Mouse (Mus musculus) testis, postnatal 10 days (tissue): ENCODE measurements around the gene Gm17949.
A peak's percentile ranks its signal among the peaks of the same experiment; 100 is the strongest.

ENCODE experiments used
- DNase-seq: peaks from one replicate; pipeline ENCODE4 v3.0.0; 2021; ENCODE audit warnings: low spot score

Gene Gm17949

DNA sequence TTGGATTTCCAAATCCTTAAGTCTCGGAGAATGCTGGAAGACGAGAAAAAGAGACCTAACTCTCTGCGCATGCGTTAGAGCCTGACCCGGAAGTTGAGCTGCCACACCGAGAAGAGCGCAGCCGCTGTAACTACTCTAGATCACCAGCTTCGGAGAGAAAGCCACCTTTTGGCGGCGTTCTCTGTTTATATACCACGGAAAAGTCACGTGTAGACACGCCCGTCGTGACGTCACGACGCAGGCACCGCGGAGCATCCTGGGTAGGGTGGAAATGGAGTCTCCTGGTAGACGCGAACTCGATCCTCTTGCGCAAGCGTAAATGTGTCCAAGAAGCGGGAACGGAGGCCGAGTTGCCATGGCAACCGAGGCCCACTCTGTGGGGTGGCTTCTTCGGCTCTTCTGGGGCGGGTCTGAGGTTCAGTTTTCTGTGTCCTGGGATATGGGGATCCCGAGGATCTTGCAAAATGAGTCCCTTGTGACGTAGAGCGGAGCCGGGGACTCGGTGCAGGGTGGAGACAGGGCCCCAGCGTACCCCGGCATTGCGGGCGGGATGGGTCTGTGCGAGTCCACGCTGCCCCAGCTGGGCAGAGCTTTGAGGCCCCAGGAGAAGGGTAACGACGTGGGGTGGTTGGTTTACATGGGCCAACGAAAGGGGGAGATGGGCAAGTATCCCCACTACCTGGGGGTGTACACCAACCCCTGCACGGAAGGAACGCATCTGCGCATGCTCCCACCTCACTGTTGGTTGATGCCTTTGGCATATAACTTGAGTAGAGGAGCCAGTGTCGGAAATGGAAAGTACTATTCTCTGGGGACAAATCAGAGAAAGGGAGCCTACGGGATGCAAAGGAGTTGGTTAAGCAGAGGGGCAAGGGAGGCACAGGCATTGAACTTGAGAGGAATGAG, at the start of gene Gm17949, which contains the start of gene Gtf2f1:
Gm17949 (plus strand) TSS at position 234 of the 906 bp plus-strand sequence.
Gtf2f1 (minus strand) TSS at position 53 of the 906 bp plus-strand sequence.
- peak; percentile 95 for DNase-seq

DNA sequence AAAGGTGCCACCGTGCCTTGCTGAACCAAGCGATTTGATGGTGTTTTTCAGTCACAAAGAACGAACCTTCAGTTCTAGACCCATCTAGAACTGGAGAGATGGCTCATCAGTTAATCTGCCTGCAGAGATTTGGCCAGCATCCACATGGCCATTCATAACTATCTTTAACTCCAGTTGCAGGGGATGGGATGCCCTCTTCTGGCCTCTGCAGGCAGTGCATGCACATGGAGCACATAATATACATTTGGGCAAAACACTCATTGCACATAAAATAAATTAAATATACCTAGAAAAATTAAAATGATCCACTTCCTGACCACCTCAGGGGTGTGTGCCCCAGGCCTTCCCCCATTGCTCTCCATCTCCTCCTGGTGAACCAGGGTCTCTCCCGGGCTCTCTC, 49.4 kb upstream of the Gm17949 start:
- peak; percentile 38 for DNase-seq

DNA sequence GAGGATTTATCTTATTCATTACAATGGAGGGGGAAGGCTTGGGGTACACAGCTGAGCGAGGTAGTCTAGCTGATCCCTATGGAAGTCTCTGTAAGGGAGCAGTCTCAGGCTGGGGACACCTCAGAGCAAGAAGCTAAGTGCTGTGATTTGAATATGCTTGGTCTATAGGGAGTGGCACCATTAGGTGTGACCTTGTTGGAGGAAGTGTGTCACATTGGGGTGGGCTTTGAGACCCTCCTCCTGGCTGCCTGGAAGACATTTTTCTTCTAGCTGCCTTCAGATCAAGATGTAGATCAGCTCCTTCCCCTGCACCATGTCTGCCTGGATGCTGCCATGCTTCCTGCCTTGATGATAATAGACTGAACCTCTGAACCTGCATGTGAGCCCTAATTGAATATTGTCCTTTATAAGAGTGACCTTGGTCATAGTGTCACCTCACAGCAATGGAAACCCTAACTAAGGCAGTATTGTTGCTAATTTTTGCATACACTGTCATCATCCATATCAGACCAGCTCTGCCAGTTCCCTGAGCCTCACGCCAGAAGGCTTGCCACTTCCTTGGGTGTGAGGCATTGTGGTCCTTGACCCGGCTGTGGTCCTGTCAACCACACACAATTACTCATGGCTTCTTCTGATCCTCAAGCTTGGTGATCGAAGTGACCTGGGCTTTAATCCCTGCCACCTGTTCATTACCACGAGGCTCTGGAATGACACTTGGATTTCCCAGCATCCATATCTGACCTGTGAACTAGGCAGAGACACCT, 48.4 kb upstream of the Gm17949 start:
- no peak for DNase-seq

DNA sequence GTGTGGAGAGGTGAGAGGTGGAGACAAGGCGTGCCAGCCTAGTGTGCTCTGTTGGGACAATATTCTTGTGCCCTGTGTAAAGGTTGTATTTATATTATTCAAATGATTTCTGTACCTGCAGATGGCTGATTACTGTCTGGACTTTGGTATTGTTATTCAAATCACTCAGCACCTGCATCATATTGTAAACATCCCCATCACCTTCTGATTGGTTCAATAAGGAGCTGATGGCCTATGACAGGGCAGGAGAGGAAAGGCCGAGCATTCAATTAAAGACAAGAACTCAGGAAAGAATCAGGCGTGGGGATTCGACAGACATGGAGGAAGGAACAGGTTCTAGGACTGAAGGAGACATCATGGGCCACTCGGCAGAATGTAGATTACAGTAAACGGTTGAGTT, 47.6 kb upstream of the Gm17949 start:
- no peak for DNase-seq

DNA sequence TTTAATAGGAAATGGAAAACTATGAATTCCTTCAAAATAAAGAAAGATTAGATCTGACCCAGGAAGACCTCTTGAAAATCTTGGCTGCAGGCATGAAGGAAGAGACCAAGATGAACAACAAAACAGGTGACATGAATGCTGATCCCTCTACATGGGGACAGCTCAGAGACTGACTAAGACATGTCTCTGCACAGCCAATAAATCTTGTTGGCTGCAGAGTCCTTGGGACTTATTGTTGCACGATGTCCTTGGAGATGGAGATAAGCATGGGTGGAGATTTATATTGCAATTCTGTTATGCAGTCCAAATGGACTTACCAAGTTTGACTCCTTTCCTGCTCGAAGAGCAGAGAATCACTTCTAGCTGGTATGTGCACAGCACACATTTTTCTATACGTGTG, 41.9 kb upstream of the Gm17949 start:
- DNase-seq = peak; percentile 10

DNA sequence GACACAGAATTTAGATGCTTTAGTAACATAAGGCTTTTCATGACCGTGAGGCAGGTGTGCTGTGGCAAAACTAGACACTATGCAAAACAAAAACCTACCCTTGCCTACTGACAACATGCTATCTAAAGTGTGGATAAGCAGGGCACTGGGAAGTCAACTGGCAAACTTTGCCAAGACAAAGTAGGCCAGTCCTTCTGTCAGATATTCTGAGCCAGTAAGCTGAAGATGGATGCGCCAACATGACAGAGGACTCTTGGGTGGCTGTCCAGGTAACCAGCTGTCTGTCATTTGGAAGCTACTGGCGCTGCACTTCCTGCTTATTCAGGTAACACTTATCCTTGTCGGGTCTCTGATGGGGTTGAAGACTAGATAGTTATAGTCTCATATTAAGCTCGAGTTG, 41.2 kb upstream of the Gm17949 start:
- DNase-seq = peak; percentile 11

DNA sequence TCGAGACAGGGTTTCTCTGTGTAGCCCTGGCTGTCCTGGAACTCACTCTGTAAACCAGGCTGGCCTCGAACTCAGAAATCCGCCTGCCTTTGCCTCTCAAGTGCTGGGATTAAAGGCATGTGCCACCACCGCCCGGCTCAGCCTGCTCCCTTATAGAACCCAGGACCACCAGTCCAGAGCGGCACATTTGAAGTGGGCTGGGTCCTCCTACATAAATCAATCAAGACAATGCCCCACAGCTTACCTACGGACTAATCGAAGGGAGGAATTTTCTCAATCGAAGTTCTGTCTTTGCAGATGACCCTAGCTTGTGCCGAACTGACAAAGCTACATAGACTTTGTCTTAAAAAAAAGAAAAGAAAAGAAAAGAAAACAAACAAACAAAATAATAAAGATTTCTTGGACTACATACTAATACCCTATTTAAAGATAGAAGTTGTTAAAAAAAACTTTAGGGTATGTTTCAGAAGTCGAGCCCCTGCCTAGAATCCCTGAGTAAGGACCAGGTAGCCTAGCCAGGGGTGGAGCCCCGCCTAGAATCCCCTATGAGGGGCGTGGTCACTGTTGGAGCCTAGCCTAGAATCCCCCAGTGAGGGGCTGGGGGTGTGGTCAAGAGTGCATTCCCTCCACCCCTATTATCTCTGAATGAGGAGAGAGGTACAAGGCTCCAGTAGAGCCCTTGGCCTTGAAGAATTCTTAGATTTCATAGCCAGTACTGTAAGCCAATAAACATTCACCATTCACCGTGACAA, 37.1 kb upstream of the Gm17949 start:
- DNase-seq = peak; percentile 51

DNA sequence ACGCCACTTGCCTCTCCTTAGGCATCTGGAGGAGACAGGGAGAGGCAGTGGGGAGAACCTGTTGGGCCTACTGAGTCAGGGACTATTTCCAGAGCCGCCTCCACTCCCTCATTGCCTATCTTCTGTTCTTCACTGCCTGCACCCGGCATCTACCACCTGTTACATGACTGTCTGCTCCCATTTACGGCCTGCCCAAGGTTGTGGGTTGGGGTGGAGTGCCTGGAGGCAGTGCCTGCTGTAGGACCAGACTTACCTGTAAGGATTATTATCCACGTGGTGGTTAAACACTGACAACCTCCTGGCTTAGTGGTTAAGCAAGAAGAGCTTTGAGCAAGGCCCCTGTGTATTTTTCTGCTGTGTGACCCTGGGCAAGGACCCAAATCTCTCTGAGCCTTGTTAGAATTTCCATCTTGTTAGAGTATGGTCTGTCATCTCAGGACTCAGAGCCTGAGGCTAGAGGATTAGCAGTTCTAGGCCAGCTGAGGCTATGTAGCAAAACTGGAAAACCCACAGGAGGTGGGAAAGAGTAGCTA, 36.5 kb upstream of the Gm17949 start:
- DNase-seq = no peak

DNA sequence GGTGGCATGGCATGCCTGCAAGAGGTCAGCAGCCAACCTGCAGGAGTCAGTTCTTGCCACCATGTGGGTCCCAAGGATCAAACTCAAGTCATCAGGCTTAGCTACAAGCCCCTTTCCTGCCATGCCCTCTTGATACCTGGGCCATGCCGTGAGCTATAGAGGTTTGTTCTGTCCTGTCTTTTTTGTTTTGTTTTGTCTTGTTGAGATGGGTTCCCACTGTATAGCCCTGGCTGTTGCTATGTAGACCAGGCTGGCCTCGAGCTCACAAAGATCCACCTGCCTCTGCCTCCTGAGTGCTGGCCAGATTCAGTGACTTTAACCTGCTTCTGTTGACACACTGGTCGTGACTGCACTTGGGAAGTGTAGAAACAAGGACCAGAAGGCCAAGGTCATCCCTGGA, 35.9 kb upstream of the Gm17949 start:
- no peak for DNase-seq

DNA sequence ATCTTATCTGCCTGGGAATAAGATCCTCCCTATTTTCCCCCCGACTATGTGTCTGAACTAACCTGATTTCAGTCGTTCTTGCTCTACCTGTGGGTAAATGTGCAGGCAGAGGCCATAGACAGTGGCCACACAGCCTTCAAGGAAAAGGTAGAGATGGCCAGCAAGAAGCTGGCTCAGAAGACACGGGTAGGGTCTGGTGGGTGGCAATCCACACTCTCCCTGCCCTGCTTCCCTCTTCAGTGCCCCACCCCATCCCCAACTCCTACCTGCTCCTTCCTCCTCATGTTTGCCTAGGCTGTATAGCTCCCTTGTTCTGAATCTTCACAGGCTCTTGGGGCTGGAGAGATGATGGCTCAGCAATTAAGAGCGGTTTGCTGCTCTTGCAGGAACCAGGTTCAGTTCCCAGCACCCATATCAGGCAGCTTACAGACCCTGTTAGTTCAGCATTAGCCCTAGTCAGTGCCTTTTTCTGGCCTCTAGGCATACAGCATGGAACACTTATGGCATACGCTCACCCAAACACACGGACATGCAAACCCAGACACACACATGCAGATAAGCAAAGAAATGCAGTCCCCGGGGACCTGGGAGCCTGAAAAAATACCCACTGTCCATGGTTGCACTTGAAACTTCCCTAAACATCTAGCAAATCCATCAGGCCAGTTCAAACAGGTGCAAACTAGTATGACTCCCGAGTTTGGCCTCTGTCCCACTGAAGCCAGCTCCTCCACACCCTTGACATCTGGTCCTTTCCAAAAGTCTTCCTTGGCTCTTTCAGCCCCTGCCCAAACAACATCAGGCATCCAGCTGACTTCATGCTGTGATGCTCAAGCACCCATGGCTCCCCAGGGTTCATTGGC, 34.5 kb upstream of the Gm17949 start:
- no peak for DNase-seq

DNA sequence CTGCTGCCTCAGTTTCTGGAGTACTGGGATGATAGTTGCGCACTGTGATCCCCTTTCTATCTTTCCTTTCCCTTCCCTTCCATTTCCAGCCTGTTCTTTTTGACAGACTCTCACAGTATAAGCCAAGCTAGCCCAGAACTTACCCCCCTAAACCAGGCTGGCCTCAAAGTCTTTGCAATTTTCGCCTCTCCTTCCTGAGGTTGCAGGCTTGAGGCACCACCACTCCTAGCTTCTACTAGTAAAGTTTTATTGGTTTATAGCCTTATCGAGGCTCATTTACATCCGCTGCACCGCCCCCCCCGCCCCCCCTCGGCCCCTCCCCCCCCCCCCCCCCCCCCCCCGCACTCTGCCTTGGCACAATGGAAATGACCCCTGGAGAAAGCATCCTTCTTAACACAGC, 31.7 kb upstream of the Gm17949 start:
- DNase-seq = no peak

DNA sequence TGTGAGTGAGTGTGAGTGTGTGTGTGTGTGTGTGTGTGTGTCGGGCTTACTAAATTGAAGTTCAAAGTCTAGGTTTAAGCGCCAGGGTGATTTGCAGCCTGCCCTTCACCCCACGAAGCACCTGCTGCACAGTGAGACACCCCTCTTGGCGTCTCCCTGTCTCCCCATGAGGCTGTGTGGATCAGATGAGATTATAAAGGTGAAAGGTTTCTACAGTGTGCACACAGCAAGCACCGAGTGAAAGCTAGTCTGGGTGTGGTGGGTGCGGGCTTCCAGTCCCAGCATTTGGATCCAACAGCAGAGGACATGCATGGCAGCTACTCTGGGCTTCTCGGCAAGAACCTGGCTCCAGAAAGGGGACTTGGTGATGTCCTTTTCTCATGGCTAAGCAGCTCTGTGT, 30.2 kb upstream of the Gm17949 start:
- no peak for DNase-seq

DNA sequence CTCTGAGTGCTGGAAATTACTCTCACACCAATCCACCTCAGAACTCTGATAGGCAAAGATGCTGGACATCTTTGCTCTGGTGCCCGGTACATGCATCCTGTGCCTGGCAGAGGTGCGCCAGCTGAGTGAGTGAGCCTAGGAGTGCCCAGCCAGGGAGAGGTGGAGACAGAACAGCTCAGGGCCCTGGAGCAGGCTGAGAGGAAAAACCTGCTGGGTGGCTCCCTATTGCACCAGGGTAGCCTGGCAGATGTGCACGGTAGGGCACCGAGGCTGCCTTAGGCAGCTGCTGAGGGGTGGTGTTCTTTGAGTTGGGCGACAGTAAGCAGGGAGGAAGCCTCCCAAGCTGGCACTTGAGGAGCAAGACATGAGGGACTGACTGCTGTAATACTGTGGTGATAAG, 29.3 kb upstream of the Gm17949 start, which contains the start of gene Acer1:
Acer1 (minus strand) TSS at position 114 of the 400 bp plus-strand sequence.
- no peak for DNase-seq

DNA sequence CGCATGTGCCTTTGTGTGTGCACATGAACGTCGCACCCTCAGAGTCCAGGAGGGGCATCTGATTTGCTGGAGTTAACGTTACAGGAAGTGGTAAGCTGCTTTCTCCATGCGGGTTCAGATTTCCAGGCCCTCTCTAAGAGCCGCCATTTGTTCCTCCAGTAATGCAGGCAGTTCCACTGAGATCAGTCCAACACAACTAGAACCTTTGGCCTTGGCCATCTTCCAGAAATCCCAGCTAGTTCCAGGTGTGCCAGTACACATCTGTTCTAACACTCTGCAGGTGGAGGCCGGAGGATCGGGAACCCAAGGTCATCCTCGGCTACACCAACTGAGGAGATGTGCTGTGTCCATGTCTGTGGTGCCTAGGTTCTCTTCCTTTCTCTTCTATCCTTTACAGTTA, 26.4 kb upstream of the Gm17949 start:
- DNase-seq = peak; percentile 41

DNA sequence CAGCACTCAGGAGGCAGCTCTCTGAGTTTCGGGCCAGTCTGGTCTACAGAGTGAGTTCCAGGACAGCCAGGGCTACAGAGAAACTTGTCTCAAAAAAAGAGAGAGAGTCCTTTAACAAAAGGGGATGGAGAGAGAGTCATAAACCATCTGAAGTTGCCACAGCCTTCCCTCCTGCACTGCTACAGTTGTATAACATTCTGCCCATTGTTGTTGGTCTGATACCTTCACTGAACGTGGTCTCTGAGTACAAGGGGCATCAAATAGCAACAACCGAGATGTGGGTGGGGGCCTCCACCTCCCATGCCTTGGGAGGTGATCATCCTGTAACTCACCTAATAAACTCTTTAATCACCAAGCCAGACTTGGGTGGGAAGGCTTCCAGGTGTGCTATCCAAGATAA, 25.6 kb upstream of the Gm17949 start:
- peak; percentile 27 for DNase-seq

DNA sequence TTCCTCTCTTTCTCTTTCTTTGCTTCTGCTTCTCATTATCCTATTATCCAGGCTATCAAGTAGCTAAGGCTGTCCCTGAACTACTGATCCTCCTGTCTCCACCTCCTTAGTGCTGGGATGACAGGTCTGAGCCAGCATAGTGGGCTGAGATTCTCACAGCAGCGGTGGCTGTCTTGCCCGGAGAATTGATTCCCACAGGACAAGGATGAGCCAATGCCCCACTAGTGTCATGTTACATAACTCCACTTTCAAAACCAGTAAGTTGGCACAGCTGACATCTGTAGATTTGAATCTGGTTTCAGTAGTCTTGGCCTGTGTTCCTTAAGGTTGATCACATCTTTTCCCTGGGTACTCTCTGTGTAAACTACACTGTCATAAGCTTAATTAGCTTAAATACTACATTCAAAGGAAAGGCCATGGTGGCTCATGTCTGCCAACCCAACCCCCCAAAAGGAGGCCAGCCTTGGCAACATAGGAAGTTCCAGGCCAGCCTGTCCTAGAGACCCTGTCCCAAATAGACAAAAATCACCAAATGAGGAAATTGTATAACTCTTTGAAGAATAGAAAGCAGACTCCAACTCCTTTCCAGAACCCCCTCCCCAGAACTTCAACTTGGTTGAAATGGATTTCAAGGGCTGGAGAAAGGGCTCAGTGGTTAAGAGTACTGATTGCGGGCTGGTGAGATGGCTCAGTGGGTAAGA, 25.0 kb upstream of the Gm17949 start:
- DNase-seq = peak; percentile 25

DNA sequence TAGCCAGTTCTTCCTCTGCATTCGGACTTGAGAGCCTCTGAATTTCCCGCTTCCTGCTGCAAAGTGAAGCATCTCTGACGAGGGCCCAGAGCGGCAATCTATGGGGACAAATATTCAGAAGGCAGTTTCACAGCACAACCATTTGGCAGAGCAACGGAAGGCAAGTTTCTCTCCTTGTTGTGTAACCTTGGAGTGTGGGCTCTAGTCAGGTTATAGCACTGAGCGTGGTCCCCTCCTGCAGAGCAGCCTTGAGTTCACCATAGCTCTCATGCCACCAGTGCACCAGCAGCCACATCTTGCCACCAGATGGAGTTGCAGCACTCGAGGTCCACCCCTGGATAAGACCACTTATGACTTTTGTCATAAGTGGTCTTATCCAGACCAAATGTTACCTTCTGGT, 22.8 kb upstream of the Gm17949 start:
- DNase-seq = peak; percentile 33

DNA sequence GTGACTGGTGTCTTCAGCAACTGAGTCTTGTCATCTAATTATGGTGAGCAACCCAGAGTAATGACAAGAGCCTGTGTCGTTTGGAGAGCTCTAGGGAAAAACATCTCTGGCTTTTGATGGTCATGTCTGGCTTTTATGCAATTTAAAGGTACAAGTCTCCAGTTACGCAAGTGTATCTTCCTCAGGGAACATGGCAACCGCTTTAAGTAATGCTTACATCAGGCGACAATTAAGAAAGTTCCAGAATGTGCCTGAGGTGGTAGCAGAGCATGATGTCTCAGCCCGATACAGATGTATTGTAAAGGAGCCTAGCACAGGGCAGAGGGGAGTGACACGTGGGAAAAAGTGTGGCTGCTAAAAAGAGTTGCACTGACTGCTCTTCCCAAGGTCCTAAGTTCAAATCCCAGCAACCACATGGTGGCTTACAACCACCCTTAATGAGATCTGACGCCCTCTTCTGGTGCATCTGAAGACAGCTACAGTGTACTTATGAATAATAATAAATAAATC, 22.3 kb upstream of the Gm17949 start:
- peak; percentile 33 for DNase-seq

DNA sequence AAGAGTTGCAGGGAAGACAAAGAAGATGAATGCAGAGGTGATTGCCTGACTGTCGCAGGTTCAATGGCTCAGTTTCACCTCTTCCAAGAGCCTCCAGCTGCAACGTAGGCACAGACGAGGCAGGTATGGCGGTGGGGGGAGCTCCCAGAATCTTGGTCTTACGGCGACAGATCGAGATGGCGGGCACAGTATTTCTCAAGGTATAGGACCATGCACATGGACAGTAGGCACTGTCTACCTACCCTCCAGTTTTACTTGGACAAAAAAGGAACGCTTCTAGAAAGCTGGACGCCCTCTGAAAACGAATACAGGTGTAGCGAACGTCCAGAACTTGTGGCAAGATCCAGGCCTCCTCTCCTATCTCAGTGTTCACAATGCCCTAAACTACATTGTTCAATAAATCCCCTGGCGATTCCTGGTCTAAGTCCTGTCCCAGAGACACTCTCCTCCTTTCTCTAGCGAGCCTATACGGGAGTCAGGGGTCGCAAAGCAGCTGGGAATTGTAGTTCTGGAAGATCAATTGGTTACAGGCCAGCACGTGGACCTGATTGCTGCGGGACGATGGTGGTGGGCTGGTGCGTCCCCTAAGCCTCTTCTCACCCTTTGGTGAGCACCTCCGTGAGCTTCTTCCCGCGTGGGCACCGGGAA, 21.7 kb upstream of the Gm17949 start:
- peak; percentile 41 for DNase-seq
